Mouse (Mus musculus) 3134 (cell line): ENCODE measurements at regions not wholly inside any gene's neighbourhood (a gene's known extent, or its start where the extent isn't known, plus 50 kb on each side); places are given as distances from the start of the nearest gene placed in this dataset.

Experiments used
- DNase-seq: peaks from one replicate; pipeline ENCODE4 v3.0.0-alpha.2; 2011; ENCODE audit warnings: low spot score; ENCODE audit not compliant: insufficient read length; ENCODE audit errors: extremely low read depth

- DNase-seq = no peak
Measured at GRCm38 (mm10) chr6:95769808-95770207, 51.2 kb upstream of the Suclg2 start.

- no peak for DNase-seq
Measured at GRCm38 (mm10) chr6:95801651-95802050, 83.1 kb upstream of the Suclg2 start.

GRCm38 (mm10) chr6:95841502-95841901 lies 122.9 kb upstream of the Suclg2 start:
- DNase-seq = no peak

GRCm38 (mm10) chr6:95846536-95846935 lies 127.9 kb upstream of the Suclg2 start:
- no peak for DNase-seq

- DNase-seq = no peak
Measured at GRCm38 (mm10) chr6:95875463-95875862, 156.9 kb upstream of the Suclg2 start.

- DNase-seq = no peak
Measured at GRCm38 (mm10) chr6:95876320-95876719, 157.7 kb upstream of the Suclg2 start.

GRCm38 (mm10) chr6:95886645-95887044 lies 168.0 kb upstream of the Suclg2 start:
- no peak for DNase-seq

- DNase-seq = no peak
Measured at GRCm38 (mm10) chr6:95902551-95902950, 184.0 kb upstream of the Suclg2 start.

- no peak for DNase-seq
Measured at GRCm38 (mm10) chr6:95904085-95904633, 185.6 kb upstream of the Suclg2 start.

- no peak for DNase-seq
Measured at GRCm38 (mm10) chr6:95905057-95905456, 186.5 kb upstream of the Suclg2 start.

GRCm38 (mm10) chr6:95921737-95922136 lies 191.2 kb upstream of the Fam19a1 start:
- DNase-seq = no peak

GRCm38 (mm10) chr6:95934561-95934960 lies 178.4 kb upstream of the Fam19a1 start:
- DNase-seq = no peak

GRCm38 (mm10) chr6:95936504-95936903 lies 176.4 kb upstream of the Fam19a1 start:
- no peak for DNase-seq

GRCm38 (mm10) chr6:95939052-95939451 lies 173.9 kb upstream of the Fam19a1 start:
- no peak for DNase-seq

- no peak for DNase-seq
Measured at GRCm38 (mm10) chr6:95960745-95961144, 152.2 kb upstream of the Fam19a1 start.

- DNase-seq = no peak
Measured at GRCm38 (mm10) chr6:95966231-95966630, 146.7 kb upstream of the Fam19a1 start.

- peak; percentile 21 for DNase-seq
Measured at GRCm38 (mm10) chr6:95975994-95976393, 137.0 kb upstream of the Fam19a1 start.

GRCm38 (mm10) chr6:95997037-95997436 lies 115.9 kb upstream of the Fam19a1 start:
- no peak for DNase-seq

- DNase-seq = no peak
Measured at GRCm38 (mm10) chr6:95997741-95998140, 115.2 kb upstream of the Fam19a1 start.

- peak; percentile 6 for DNase-seq
Measured at GRCm38 (mm10) chr6:95999441-95999840, 113.5 kb upstream of the Fam19a1 start.

GRCm38 (mm10) chr6:96000011-96000476 lies 112.9 kb upstream of the Fam19a1 start:
- no peak for DNase-seq

- no peak for DNase-seq
Measured at GRCm38 (mm10) chr6:96011299-96011698, 101.7 kb upstream of the Fam19a1 start.
